8 mouse cellular contexts compared by ENCODE assay signal in genomic region chr10:4265641-4266040, GRCm38 (mm10). TPM values are rescaled to one million over a fixed set of nuclear protein-coding genes. Genes with fewer than 3 reads are reported as not detected.
DNase-seq lines count a peak whose midpoint lies in the region; ATAC-seq and TF ChIP-seq lines count a peak whose summit lies in the region.

No protein-coding gene starts in this region.

- TF ChIP-seq CTCF in layer of hippocampus, adult 2 months (conservative IDR thresholded peaks at IDR 0.05): no peak

- no peak for ATAC-seq in stomach, embryonic 15.5 days (ENCODE audit: insufficient read depth, low FRiP score, low read depth)
- ATAC-seq in activated CD4-positive, CD25-positive, alpha-beta regulatory T cell, adult 4 months: no peak

- H3K9ac ChIP-seq in stomach, embryonic 15.5 days: no peak overlapping the region

- peak overlapping the region; percentile 91 for H3K4me2 ChIP-seq in stomach, embryonic 15.5 days

- H3K9me3 ChIP-seq in embryonic facial prominence, embryonic 10.5 days: no peaks in the 10 kb centered on the region
- H3K9me3 ChIP-seq in heart, embryonic 10.5 days: no peaks in the 10 kb centered on the region
- no peaks in the 10 kb centered on the region for H3K9me3 ChIP-seq in stomach, embryonic 15.5 days

- H3K4me1 ChIP-seq in embryonic facial prominence, embryonic 10.5 days: peaks cover 17% of the 10 kb centered on the region
- peaks cover 16% of the 10 kb centered on the region for H3K4me1 ChIP-seq in heart, embryonic 10.5 days
- peaks cover 10% of the 10 kb centered on the region; the same call in 1 of the 2 replicates for H3K4me1 ChIP-seq in stomach, embryonic 15.5 days

- WGBS in embryonic facial prominence, embryonic 10.5 days: 3% methylated on average over 13 of the region's 13 CpGs
- WGBS in heart, embryonic 10.5 days: 4% methylated on average over 13 of the region's 13 CpGs
- WGBS in stomach, embryonic 15.5 days: 9% methylated on average over 13 of the region's 13 CpGs

- peak overlapping the region; percentile 87 for H3K27ac ChIP-seq in embryonic facial prominence, embryonic 10.5 days (replicated peaks)
- peak overlapping the region; percentile 91 for H3K27ac ChIP-seq in heart, embryonic 10.5 days
- peak overlapping the region; percentile 56 for H3K27ac ChIP-seq in layer of hippocampus, adult 2 months
- peak overlapping the region; percentile 68; the same call in 1 of the 2 replicates for H3K27ac ChIP-seq in stomach, embryonic 15.5 days

- peaks cover 23% of the 10 kb centered on the region for H3K27me3 ChIP-seq in embryonic facial prominence, embryonic 10.5 days (replicated peaks; ENCODE audit: low read depth, poor library complexity, severe bottlenecking)
- no peaks in the 10 kb centered on the region for H3K27me3 ChIP-seq in heart, embryonic 10.5 days (ENCODE audit: insufficient read depth, poor library complexity, severe bottlenecking)
- H3K27me3 ChIP-seq in stomach, embryonic 15.5 days (replicated peaks): no peaks in the 10 kb centered on the region

- H3K4me3 ChIP-seq in embryonic facial prominence, embryonic 10.5 days: peak overlapping the region; percentile 83
- peak overlapping the region; percentile 88 for H3K4me3 ChIP-seq in heart, embryonic 10.5 days
- peak overlapping the region; percentile 79 for H3K4me3 ChIP-seq in layer of hippocampus, adult 2 months
- peak overlapping the region; percentile 67 for H3K4me3 ChIP-seq in stomach, embryonic 15.5 days (replicated peaks)

- DNase-seq in urinary bladder, postnatal 25 days (ENCODE audit: low spot score): peak; percentile 8
- no peak for DNase-seq in urinary bladder, adult 2 months (ENCODE audit: low spot score)
- DNase-seq in embryonic facial prominence, embryonic 10.5 days (ENCODE audit: low spot score): peak; percentile 66
- peak; percentile 82 for DNase-seq in heart, embryonic 10.5 days (ENCODE audit: low spot score)
- DNase-seq in layer of hippocampus, adult 2 months (ENCODE audit: low spot score in 2 of 2): peak; percentile 12 to 17
- DNase-seq in lung, postnatal 4 days: peak; percentile 16 to 44

- no peaks in the 10 kb centered on the region for H3K36me3 ChIP-seq in embryonic facial prominence, embryonic 10.5 days (replicated peaks)
- no peaks in the 10 kb centered on the region for H3K36me3 ChIP-seq in heart, embryonic 10.5 days
- no peaks in the 10 kb centered on the region for H3K36me3 ChIP-seq in stomach, embryonic 15.5 days

RNA-seq across cellular contexts. Expression of gene Akap12, which starts 0.5 kb away (rescaled TPM):
- polyA plus RNA-seq in urinary bladder, adult 2 months (2012; rRNA removed): 74.0 and 110 TPM in 2 replicates
- polyA plus RNA-seq in embryonic facial prominence, embryonic 10.5 days (2016; fragmentation: Nextera tagmentation; extraction: Ambion mirVana): 22.1 and 24.3 TPM in 2 replicates
- polyA plus RNA-seq in heart, embryonic 10.5 days (2016; fragmentation: Nextera tagmentation; extraction: Ambion mirVana): 49.6 and 60.0 TPM in 2 replicates
- 10 to 100 TPM; 11.0 to 11.3 TPM for total RNA-seq in layer of hippocampus, adult 2 months (2021)
- polyA plus RNA-seq in stomach, embryonic 15.5 days (2015; fragmentation: Nextera tagmentation; extraction: Ambion mirVana): 59.6 and 62.9 TPM in 2 replicates
- 1 to 10 TPM; 9.0 to 9.2 TPM for polyA plus RNA-seq in activated CD4-positive, CD25-positive, alpha-beta regulatory T cell, adult 4 months (2017; shearing (Covaris generic))
